Mouse (Mus musculus) stomach, embryonic 14.5 days (tissue): ENCODE data around the gene Sfn. TPM values are rescaled to one million over a fixed set of nuclear protein-coding genes. Genes with fewer than 3 reads are reported as not detected.

Source experiments
- ATAC-seq: fragments of 200-750 bp; cut with Nextera tagmentation; 2 replicates; pipeline ENCODE4 v1.8.0; 2017; ENCODE audit warnings: low read depth, moderate TSS enrichment; ENCODE audit not compliant: insufficient number of reproducible peaks, insufficient read depth, low FRiP score
- H3K27ac ChIP-seq: fragments of 300-500 bp; sonication (generic); 2 replicates; pipeline ENCODE4 v1.5.1; 2014; ENCODE audit warnings: mild to moderate bottlenecking, low read length, moderate library complexity, mixed read lengths
- H3K27me3 ChIP-seq: fragments of 300-500 bp; sonication (generic); 2 replicates; pipeline ENCODE4 v1.6.1; 2014; ENCODE audit warnings: low read length, control low read depth, mixed read lengths; ENCODE audit not compliant: control insufficient read depth, insufficient read depth
- H3K36me3 ChIP-seq: fragments of 300-500 bp; sonication (generic); 2 replicates; pipeline ENCODE4 v1.6.1; 2014; ENCODE audit warnings: mild to moderate bottlenecking, control low read depth, low read length, moderate library complexity, mixed read lengths; ENCODE audit not compliant: control insufficient read depth, insufficient read depth
- H3K4me1 ChIP-seq: fragments of 300-500 bp; sonication (generic); 2 replicates; pipeline ENCODE4 v1.6.1; 2014; ENCODE audit warnings: low read length, control low read depth, mixed read lengths; ENCODE audit not compliant: control insufficient read depth, insufficient read depth
- H3K4me2 ChIP-seq: fragments of 300-500 bp; sonication (generic); replicated peaks from 2 replicates; pipeline ENCODE4 v1.6.1; 2014; ENCODE audit warnings: low read depth, low read length, control low read depth
- H3K4me3 ChIP-seq: fragments of 300-500 bp; sonication (generic); 2 replicates; pipeline ENCODE4 v1.5.1; 2014; ENCODE audit warnings: low read depth, low read length, control low read depth
- H3K9ac ChIP-seq: fragments of 300-500 bp; sonication (generic); replicated peaks from 2 replicates; pipeline ENCODE4 v1.6.1; 2014; ENCODE audit warnings: low read depth, mild to moderate bottlenecking, control low read depth, low read length, moderate library complexity, mixed read lengths
- H3K9me3 ChIP-seq: fragments of 300-500 bp; sonication (generic); 2 replicates; pipeline ENCODE4 v1.6.1; 2016; ENCODE audit warnings: low read depth, low read length, control low read depth; ENCODE audit not compliant: control insufficient read depth
- WGBS: fragments of 180-500 bp; shearing (Covaris S2); extraction: QIAGEN DNeasy Blood & Tissue Kit; methylation state at CpG from one replicate; pipeline ENCODE4 v1.1.7; 2014; 5-methylcytosine and 5-hydroxymethylcytosine counted together
- polyA plus RNA-seq: library from polyadenylated mRNA; unstranded; fragments of >200 nt; fragmentation: Nextera tagmentation; extraction: Ambion mirVana; gene quantifications from 2 replicates; pipeline ENCODE4 v1.2.1, GENCODE M21; 2014

The Sfn gene
- polyA plus RNA-seq, 1 experiment from 2014 or later, result 163 TPM

DNA sequence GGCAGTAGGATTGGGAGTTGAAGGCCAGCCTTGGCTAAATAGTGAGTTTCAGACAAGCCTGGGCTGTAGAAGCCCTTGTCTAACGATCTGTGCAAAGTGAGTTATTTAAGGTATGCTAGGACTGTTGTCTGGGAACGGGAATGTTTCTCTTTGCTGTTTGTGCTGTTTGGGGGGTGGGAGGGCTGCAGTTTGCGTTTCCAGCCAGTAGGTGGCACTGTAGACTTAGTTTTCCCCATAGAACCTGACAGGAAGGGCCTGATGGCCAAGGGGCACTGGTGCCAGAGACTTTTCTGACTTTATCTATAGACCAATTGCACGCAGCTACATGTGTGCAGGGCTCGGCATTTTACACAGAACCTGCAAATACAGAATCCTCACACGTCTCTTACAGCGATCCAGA is 9.4 kb downstream of the Sfn start:
- ATAC-seq, result 0 out of 2 replicates have a peak, but pooled peaks have one; percentile 26
- H3K36me3 ChIP-seq, result peaks cover 17% of the 10 kb centered on the region; the same call in 1 of the 2 replicates
- no peak overlapping the region for H3K4me2 ChIP-seq
- no peak overlapping the region for H3K9ac ChIP-seq
- 33% methylated on average over 7 of the region's 7 CpGs for WGBS
- H3K4me3 ChIP-seq, result no peak overlapping the region
- no peaks in the 10 kb centered on the region for H3K4me1 ChIP-seq
- no peaks in the 10 kb centered on the region for H3K27me3 ChIP-seq
- no peak overlapping the region for H3K27ac ChIP-seq
- H3K9me3 ChIP-seq, result no peaks in the 10 kb centered on the region

GRCm38 (mm10) chr4:133584059-133584951 is 17.7 kb downstream of the Sfn start, which contains the start of gene Gpn2:
TSS of gene Gpn2 (plus strand) at chr4:133584362.
- WGBS, result 2% methylated on average over 65 of the region's 65 CpGs
- no peaks in the 10 kb centered on the region for H3K9me3 ChIP-seq
- H3K9ac ChIP-seq, result peak within 1 kb of the TSS; percentile 78
- peak within 1 kb of the TSS; percentile 74; the same call in 1 of the 2 replicates for H3K27ac ChIP-seq
- H3K4me3 ChIP-seq, result peak within 1 kb of the TSS; percentile 98
- H3K36me3 ChIP-seq, result peaks cover 27% of the 10 kb centered on the region
- peak within 1 kb of the TSS; percentile 99 for H3K4me2 ChIP-seq
- H3K27me3 ChIP-seq, result no peaks in the 10 kb centered on the region
- peak; percentile 86 for ATAC-seq
- H3K4me1 ChIP-seq, result peaks cover 7% of the 10 kb centered on the region; the same call in 1 of the 2 replicates

DNA sequence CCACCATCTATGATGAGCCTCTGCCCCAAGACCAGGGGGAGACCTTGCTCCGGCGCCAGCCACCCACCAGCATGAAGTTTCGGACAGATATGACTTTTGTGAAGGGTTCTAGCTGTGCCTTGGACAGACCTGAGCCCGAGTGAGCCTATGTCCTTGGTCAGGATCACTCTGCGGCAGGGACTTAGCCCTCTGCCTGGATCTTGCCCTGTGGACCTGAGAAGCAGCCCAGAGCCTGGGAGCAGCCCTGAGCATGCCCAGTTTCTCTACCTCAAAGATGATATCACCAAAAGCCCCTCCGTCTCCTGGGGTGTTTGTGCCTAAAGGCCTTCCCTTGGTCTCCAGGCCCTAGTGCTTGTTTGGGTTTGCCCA is 18.3 kb downstream of the Sfn start:
- Histone ChIP-seq H3K27ac (peak overlapping the region; percentile 74; the same call in 1 of the 2 replicates), H3K9ac (peak overlapping the region; percentile 78), H3K4me2 (peak overlapping the region; percentile 99), H3K27me3 (no peaks in the 10 kb centered on the region), H3K4me3 (peak overlapping the region; percentile 98), H3K9me3 (no peaks in the 10 kb centered on the region), H3K36me3 (peaks cover 29% of the 10 kb centered on the region), H3K4me1 (peaks cover 7% of the 10 kb centered on the region; the same call in 1 of the 2 replicates)
- peak; percentile 35; the same call in 1 of the 2 replicates for ATAC-seq
- 56% methylated on average over 6 of the region's 6 CpGs for WGBS

DNA sequence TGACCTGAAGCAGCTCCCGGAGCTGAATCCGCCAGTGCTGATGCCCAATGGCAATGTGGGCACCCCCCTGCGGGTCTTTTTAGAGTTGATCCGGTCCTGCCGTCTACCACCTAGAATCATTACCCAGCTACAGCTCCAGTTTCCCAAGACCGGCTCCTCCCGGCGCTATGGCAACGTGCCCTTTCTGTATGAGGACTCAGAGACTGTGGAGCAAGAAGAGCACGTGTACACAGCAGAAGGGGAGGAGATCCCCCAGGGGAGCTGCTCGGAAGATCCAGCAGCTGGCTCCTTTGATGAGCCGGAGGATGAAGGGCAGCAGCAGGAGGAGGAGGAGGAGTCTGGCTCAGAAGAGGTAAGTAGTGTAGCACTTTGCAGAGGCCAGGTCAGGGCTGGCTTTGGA is 24.0 kb downstream of the Sfn start:
- H3K27me3 ChIP-seq, result no peaks in the 10 kb centered on the region
- no peak for ATAC-seq
- WGBS, result 81% methylated on average over 12 of the region's 12 CpGs
- H3K4me2 ChIP-seq, result no peak overlapping the region
- H3K27ac ChIP-seq, result no peak overlapping the region
- H3K9me3 ChIP-seq, result no peaks in the 10 kb centered on the region
- H3K4me3 ChIP-seq, result no peak overlapping the region
- H3K36me3 ChIP-seq, result peaks cover 20% of the 10 kb centered on the region
- peaks cover 6% of the 10 kb centered on the region; the same call in 1 of the 2 replicates for H3K4me1 ChIP-seq
- no peak overlapping the region for H3K9ac ChIP-seq

DNA sequence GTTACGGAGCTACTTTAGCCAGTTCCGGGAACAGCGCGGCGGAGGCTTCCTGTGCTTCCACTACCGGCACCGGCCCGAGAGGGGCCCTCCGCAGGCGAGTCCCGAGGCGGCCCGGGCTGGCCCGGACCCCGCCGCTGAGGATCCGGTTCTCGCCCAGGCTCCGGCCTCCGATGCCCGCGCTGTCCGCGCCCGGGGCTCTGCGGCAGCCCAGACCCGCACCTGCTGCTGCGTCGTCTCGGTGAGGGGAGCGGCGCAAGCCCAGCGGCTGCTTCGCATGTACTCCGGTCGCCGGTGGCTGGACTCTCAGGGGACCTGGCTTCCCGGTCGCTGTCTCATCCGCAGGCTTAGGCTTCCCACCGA is 27.1 kb downstream of the Sfn start:
- Histone ChIP-seq H3K4me2 (peak overlapping the region; percentile 93), H3K27me3 (no peaks in the 10 kb centered on the region), H3K9me3 (no peaks in the 10 kb centered on the region), H3K4me3 (peak overlapping the region; percentile 99), H3K9ac (peak overlapping the region; percentile 80), H3K4me1 (peaks cover 6% of the 10 kb centered on the region; the same call in 1 of the 2 replicates), H3K27ac (peak overlapping the region; percentile 55; the same call in 1 of the 2 replicates), H3K36me3 (peaks cover 11% of the 10 kb centered on the region)
- ATAC-seq, result 0 out of 2 replicates have a peak, but pooled peaks have one; percentile 38
- WGBS, result 1% methylated on average over 41 of the region's 41 CpGs

- 6% methylated on average over 44 of the region's 44 CpGs for WGBS
- ATAC-seq, result peak; percentile 88
Measured at GRCm38 (mm10) chr4:133574070-133574842, 27.7 kb downstream of the Sfn start, which contains the start of gene Gpatch3. TSS of gene Gpatch3 (plus strand) at chr4:133574745.

GRCm38 (mm10) chr4:133570066-133570466 is 31.9 kb downstream of the Sfn start:
- Histone ChIP-seq H3K27ac (no peak overlapping the region), H3K9me3 (no peaks in the 10 kb centered on the region), H3K36me3 (no peaks in the 10 kb centered on the region), H3K4me1 (peaks cover under 1% of the 10 kb centered on the region; the same call in 1 of the 2 replicates), H3K9ac (no peak overlapping the region), H3K4me3 (no peak overlapping the region), H3K4me2 (no peak overlapping the region), H3K27me3 (no peaks in the 10 kb centered on the region)
- WGBS, result 48% methylated on average over 10 of the region's 10 CpGs
- ATAC-seq, result no peak

More at GRCm38 (mm10) chr4:133574070-133574842, 27.7 kb downstream of the Sfn start, which contains the start of gene Gpatch3:
- H3K4me1 ChIP-seq, result peaks cover 6% of the 10 kb centered on the region; the same call in 1 of the 2 replicates
- peak within 1 kb of the TSS; percentile 99 for H3K4me3 ChIP-seq
- no peaks in the 10 kb centered on the region for H3K9me3 ChIP-seq
- H3K9ac ChIP-seq, result peak within 1 kb of the TSS; percentile 80
- H3K4me2 ChIP-seq, result peak within 1 kb of the TSS; percentile 93
- H3K36me3 ChIP-seq, result peaks cover 8% of the 10 kb centered on the region
- H3K27ac ChIP-seq, result peak within 1 kb of the TSS; percentile 88
- no peaks in the 10 kb centered on the region for H3K27me3 ChIP-seq
